Mouse (Mus musculus) Muller cell, postnatal 12 days (primary cell): Measurements from ENCODE around the gene Hsp90ab1.

Experiments
- DNase-seq: peaks from one replicate; pipeline ENCODE4 v3.0.0-alpha.2; 2015; ENCODE audit errors: inconsistent ontology term

Hsp90ab1 gene

DNA sequence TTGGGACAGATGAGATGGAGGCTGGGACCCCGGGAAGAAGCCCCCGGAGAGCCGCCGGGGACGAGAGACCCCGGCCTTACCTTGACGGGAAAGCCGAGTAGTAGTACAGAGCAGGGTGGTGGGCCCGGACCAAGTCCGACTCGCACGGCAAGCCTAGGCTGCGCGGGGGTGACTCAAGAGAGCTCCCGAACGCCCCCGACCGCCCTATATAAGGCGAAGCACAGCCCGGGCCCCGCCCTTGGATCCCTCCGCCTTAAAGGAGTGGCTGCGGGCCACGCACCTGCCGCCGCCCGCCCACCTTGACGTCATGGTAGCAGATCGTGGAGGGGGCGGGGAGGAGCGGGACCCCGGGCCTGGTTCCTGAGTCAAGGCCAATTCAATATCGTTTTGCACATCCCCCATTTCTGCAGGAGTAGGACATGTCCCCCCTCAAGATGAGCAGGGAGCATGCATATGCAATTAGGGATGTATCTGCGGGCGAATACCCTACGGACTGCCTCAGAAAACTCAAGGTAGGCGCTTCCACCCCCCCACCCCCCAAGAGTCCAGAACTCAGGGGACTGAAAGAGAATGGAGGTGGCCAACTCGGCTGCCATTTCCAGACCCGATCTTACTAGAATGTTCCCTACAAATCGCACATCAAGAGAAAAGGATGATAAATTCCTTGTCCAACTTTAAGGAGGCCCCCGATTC lies at the start of gene Hsp90ab1:
Hsp90ab1 (minus strand) TSS at position 185 of the 693 bp plus-strand sequence.
- peak; percentile 100 for DNase-seq

DNA sequence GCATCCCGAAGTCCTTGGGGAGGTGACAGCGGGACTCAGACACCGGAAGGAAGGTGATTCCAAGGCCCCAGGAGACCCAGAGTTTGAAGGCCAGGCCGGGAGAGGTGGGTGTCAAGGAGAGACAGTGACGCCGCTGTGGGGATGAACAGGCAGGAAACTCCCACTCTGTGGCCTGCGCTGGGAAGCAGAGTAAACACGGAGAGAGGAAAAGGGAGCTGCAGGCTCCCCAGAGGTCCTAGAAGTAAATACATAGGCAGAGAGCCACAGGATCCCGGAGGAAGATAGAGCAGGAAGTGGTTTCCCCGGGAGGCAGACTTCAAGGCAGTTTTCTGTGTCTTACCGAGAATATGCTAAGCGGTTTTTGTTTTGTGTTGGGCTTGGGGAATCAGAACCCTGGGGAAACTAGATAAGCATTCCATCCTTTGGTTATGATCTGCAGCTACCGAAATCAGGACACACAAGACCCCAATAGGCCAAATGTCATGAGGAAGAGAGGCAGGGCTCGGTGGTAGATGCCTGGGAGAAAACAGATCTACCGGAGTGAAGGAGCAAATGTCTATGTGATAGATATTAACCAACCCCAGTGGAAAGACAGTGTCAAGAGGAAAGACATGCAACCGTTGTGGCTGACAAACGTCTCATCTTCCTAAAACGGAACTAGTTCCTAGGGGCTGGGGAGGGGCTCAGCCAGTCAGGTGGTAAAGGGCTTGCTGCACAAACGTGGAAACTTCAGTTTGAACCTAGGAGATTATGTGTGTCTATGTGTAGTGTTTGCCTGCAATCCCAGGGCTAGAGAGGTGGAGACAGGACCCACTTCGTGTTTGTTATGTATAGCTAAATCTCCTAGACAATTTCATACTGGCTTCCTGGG lies 46.5 kb upstream of the Hsp90ab1 start:
- no peak for DNase-seq

DNA sequence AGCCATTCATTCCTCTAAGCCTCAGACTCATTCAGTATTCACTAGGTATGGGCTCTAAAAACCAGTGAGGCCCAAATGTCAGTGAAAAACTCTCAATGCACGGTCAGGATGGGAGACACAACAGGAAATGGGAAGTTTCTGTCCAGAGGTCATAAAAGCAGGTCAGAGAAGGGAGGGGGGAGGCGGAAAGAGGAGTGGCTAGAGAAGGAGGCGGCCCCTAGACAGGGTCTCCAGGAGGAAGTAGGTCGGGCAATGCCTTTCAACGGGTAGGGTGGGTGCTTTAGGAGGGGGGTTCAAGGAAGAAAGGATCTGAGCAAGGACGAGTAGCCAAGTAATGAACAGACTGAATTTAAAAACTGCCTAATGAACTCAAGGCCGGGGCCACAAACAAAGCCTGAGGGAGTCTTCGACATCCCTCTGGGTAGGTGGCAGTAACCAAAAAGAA lies 45.9 kb upstream of the Hsp90ab1 start:
- no peak for DNase-seq

DNA sequence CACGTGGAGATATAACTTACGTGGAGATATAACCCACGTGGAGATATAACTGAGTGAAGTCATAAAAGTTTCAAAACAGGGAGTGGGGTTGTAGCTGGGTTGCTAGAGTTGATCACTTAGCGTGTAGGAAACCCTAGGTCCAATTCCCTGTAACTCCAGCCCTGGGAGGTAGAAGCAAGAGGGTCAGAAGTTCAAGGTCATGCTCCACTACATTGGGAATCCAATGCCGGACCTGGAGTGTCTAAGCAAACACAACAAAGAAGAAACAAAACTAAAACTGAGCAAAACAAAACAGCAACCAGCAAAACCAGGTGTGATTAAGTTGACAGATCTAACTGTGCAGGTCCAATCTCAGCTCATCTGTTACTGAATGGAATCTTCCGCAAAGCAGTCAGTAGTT lies 44.6 kb upstream of the Hsp90ab1 start:
- no peak for DNase-seq

DNA sequence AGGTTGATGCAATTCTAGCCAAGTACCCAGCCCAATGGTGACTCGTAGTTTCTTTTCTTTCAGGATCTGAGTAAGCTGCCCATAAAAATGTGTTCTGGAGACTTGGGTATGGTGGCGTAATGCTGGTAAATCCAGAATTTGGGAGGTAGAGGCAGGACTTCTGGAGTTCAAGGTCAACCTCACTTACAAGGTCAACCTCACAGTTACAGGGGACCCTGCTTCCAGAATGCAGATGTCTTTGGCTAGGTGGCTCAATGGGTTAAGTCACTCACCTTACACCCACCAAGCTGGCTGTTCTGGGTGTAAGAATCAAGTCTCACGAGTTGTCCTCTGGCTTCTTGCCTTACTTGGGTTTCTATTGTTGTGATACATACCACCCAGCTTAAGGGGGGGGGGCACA lies 43.6 kb upstream of the Hsp90ab1 start:
- no peak for DNase-seq

DNA sequence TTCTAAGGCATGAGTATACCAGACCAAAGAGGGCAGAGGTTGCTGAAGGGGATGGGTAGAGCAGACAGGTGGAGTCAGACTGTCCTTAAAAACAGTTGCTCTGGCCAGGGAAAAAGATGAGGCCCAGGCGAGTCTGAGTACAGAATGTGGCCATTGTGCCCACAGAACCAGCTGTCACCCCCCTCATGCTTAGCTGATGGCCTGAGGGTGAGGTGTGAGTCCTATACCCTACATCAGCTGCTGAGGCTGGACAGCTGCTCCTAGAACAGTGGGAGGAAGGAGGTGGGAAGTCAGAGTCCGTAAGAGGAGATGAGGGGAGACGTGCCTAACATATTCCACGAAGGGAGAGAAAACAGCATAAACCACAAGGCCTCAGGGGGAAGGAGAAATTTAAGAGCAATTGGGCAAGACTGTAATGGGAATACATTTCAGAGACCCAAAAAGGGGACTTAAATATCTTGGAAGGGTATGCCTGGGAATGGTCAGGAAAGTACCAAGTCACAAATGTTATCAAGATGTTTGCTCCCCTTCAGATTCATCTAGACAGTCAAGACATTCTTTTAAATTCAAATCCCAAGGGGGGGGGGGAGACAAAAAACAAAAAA lies 43.1 kb upstream of the Hsp90ab1 start:
- peak; percentile 49 for DNase-seq

DNA sequence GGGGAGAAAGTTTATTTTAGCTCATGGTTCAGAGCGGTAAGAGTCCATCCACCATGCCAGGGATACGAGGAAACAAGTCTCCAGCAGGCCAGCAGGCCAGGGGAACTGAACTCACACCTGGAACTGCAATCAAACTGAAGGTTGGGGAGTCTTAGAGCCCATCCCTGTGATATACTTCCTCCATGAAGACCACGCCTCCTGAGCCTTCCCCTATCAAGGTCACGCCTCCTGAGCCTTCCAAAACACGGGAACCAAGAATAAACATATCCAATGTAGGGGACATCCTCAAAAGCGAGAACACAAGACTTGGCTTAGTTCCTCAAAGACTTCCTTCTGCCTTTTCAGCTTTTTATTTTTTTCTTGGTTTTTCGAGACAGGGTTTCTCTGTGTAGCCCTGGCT lies 39.9 kb upstream of the Hsp90ab1 start:
- no peak for DNase-seq

DNA sequence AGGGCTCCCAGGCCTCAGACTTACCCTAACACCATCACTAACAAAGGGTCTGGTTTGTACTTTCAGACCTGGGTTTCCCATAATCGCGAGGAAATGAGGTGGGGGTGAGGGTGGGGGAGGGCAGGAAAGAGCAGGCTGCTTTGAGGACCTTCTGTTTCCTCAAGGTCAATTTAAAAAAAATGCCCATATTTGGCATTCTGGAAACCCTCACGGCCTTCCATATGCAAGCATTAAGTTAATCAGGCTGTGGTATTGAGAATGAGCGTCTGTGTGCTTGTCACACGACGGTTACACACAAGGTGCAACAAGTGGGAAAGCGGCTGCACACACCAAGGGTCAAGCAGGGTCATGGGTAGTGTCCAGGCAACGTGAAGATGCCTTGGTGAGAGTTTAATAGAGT lies 38.9 kb upstream of the Hsp90ab1 start:
- no peak for DNase-seq

DNA sequence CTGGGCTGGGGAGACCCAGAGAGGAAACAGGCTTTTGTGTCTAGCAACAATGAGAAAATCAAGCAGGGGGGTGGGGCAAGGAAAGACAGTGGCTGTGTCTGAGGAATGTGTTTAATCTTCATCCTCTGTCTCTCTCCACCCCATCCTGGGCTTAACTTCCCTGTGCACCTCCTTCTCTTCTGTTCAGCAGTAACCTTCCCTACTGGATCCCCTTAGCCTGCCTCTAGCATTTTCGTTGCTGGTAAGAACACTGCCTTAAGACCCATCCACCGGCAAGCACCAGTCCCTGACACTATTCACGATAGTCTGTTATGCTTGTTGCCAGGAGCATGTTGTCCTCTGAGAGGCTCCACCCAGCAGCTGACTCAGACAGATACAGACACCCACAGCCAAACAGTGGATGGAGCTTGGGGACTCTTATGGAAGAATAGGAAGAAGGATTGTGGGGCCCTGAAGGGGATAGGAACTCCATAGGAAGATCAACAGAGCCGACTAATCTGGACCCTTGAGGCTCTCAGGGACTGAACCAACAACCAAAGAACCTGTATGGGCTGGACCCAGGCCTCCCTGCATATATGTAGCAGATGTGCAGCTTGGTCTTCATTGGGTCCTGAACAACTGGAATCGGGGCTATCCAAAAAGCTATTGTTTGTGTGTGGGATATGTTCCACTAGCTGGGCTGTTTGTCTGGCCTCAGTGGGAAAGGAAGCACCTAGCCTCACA lies 37.2 kb upstream of the Hsp90ab1 start:
- DNase-seq = peak; percentile 30

DNA sequence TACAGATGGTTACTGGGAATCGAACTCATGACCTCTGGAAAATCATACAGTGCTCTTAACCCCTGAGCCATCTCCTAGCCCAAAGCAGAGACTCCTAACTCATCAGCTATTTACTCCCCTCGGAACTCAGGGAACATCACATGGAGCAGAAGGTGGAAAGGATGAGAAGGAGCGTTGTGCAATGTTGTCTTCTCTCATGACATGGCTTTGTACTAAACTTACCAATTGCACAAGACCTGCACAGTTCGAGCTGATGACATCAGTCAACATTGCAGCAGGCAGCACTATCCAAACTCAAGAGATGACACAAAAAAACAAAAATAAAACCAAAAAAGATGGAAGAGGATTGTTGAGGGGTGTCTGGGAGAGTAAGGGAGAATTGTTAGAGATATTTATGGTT lies 35.3 kb upstream of the Hsp90ab1 start:
- DNase-seq = no peak

DNA sequence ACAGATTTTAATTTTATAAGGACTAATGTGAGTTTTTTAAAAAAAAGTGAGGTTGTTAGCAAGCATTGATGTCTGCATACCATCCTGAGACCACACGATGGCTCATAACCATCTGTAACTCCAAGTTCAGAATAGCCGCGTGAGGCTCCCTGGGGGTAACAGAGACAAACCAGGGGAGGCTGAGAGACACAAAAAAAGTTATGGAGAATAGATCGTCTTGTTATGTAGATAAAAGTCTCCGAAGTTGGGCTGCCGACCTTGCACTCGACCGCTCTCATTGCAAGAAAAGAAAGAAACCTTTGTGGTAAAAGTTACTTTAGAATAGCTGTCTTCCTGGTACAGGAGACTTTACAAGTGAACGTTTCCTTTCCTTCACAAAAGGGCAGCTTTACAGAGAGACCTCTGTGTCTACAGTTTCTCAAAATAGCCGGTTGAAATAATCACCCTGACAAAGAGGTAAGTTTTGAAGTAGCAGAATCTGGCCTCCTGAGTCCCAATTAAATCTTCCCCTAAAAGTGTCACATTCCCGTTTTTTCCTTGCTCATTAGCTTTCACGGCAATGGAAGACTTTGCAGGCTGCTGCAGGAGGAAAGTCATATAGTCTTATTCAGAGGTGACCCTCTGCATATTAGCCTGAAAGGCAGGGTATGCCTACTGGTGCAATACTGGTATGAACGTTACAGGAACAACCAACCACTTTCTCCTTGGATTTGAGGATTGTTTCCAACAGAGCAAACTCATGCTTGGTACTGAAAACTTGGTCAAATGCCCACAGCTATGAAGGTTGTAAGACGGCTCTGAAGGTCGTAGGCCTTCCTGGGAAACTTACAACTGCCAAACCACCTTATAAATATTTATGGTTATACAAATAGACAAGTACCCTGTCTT lies 34.2 kb upstream of the Hsp90ab1 start:
- no peak for DNase-seq

DNA sequence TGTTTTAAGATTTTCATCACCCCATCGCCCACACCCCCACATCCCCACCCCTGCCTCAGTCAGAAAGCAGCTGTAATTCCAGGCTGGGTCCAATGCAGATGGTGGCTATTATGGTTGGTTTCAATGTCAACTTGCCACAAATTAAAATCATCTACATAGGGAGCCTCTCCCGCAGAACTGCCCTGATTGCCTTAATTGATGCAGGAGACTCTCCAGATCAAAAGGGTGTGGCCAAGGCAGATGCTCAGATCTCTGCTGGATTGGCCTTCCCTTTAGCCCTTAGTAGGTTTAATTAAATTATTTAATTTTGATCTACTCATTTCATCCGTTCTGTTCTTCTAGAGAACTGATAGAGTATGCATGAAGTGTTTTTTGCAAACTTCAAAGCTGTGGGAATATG lies 29.9 kb upstream of the Hsp90ab1 start:
- no peak for DNase-seq

DNA sequence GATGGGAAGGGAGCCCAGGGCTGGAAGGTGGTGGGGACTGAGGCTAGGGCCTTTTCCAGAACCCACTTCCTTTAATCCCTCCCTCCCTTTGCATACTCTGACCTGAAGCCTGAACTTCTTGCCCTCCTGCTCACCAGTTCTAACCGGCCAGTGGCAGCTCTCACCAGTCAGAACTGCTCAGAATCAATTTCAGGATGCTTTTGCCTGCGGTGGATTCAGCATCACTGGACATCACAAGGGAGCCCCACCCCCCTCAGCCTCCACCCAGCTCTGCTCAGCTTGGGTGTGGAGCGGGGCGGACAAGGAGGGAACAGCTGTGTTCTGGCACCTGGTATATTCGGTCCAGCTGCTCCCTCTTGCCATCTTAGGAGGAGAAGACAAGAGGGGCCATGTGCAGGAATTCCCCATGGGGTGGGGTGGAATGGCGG lies 28.8 kb upstream of the Hsp90ab1 start, which contains the start of gene Mymx:
Mymx (minus strand) TSS at position 226 of the 428 bp plus-strand sequence.
- DNase-seq = no peak

DNA sequence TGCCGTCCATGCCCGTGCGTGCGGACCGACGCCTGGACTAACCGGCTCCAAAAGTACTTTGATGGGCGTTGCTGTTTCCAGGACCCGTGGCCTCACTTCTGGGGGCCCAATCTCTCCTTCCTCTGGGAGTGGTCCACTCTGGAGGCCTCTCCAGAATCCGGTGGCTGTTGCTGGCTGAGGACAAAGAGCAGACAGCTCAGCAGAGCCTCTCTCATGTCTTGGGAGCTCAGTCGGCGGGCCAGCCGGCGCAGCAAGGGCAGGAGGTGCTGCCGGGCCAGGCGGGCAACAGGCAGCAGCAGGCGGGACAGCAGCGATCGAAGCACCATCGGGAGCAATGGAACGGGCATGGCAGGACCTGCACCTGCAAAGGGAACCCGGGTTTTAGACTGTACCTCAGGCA lies 28.3 kb upstream of the Hsp90ab1 start:
- no peak for DNase-seq

DNA sequence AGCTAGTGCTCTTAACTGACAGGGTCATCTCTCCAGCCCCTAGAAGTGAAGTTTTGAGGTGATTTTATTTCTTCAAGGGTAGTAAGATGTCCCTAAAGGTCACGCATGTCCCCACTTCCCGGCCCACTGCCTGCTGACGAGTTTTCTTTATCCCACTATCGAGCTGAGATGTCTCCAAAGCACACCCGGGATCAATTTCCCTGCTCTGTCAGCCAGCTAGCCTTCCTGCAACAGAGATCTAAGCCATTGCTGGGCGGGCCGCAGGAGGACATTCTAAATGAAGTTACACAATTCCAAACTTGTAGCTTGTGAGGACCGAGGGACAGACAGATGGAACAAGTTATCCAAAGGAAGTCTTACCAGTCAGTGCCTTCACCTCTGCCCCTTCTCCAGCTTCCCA lies 27.2 kb upstream of the Hsp90ab1 start:
- no peak for DNase-seq

DNA sequence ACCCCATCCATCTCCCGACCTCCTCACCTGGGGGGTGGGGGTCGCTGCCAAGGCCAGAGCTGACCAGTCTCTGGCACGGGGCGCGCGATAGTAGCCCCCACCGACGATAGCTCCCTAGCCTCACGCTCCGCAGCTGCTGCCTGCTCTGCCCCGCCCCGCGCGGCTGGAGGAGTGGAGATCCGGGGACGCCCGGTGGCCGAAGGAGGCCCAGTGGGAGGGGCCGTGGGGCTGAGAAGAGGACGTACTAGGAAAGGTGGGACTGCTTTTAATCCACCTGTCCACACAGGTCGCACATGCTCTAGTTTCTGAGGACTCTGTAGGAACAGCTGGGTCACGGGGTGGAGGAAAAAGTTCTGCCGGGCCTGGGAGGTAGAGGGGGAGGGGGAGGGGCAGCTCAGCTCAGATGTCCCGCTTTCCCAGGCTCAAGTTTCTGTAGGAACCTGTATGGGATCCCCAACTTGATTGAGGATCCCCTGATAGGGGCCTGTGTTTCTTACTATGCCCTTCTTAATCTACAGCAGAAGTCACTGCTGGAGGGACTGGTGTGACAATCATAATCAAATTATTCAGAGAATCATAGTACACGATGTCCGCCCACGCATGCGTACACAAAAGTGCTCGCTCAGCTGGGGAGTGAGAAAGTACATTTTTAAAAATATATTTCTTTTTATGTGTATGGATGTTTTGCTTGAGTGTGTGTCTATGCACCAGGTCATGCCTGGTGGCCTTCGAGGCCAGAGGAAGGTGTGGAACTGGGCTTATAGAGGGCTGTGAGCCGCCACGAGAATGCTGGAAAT lies 26.6 kb upstream of the Hsp90ab1 start, which contains the start of gene Slc29a1:
Slc29a1 (minus strand) TSS at position 161 of the 797 bp plus-strand sequence.
- peak; percentile 70 for DNase-seq

DNA sequence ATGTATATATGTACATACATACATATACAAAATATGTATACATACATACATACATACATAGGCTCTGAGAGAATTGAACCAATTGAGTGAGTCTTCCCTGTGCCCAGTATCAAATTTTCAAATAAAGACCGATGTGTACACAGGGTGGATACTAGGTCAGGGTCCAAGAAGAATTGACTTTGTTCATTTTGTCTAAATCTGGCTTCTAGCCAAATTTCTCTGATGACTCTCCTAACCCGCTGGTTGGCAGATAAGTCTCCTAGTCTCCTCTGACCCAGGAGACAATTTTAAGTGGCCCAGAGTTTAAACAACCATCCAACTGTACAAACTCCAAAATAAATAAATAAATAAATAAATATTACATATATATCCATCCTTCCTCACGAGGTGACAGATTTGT lies 25.8 kb upstream of the Hsp90ab1 start:
- DNase-seq = no peak

DNA sequence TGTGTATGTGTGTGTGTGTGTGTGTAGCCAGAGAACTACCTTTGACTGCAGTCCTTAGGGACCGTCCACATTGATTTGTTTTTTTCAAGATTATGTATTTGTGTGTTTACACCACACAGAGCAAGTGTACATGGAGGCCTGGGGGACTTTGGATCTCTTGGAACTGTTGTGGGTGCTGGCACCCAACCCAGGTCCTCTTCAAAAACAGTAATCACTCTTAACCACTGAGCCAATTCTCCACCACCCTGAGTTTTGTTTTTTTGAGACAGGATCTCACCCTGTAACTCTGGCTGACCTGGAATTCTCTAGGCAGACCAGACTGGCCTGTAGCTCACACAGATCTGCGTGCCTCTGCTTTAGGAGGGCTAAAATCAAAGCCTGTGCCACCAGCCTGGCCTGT lies 25.3 kb upstream of the Hsp90ab1 start:
- DNase-seq = no peak

DNA sequence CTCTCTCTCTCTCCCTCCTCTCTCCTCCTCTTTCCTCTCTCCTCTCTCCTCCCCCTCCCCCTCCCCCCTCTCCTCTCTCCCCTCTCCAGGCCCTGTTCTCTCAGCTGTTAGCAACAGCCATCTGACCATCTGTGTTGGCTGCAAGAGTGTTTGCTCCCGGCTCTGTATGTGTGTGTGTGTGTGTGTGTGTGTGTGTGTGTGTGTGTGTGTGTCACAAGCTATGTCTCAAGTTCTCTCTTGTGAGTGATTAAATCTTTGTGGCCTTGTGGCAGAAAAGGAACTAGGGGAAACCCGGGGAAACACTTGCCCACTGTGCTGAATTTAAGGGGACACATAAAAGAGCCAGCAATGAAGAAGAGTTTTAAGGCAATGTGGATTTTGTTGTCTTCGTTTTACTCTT lies 24.7 kb upstream of the Hsp90ab1 start:
- DNase-seq = peak; percentile 61
